Mouse (Mus musculus) erythroblast, embryonic 14.5 days (primary cell): ENCODE data around the gene Ddx39. TPM values are rescaled to one million over a fixed set of nuclear protein-coding genes. Genes with fewer than 3 reads are reported as not detected.
A peak's percentile ranks its signal among the peaks of the same experiment; 100 is the strongest.

Experiments
- H3K27me3 ChIP-seq: 2 replicates; pipeline ENCODE4 v1.6.1; 2012; ENCODE audit warnings: inconsistent platforms; ENCODE audit not compliant: control insufficient read depth
- H3K36me3 ChIP-seq: 2 replicates; pipeline ENCODE4 v1.6.1; 2012; ENCODE audit warnings: mild to moderate bottlenecking, inconsistent platforms; ENCODE audit not compliant: control insufficient read depth
- H3K4me1 ChIP-seq: 2 replicates; pipeline ENCODE4 v1.6.1; 2012; ENCODE audit warnings: inconsistent platforms; ENCODE audit not compliant: control insufficient read depth
- H3K4me3 ChIP-seq: replicated peaks from 2 replicates; pipeline ENCODE3; 2012; ENCODE audit warnings: moderate library complexity, mild to moderate bottlenecking, inconsistent platforms
- H3K9me3 ChIP-seq: 2 replicates; pipeline ENCODE4 v1.6.1; 2012; ENCODE audit warnings: low read length, inconsistent platforms, mixed read lengths; ENCODE audit not compliant: control insufficient read depth
- GATA1 ChIP-seq: IDR thresholded peaks from 2 replicates; pipeline ENCODE4 v1.6.1; 2012; ENCODE audit warnings: low read length, inconsistent platforms, mixed read lengths
- TAL1 ChIP-seq: IDR thresholded peaks from 3 replicates; pipeline ENCODE4 v1.6.1; 2012; ENCODE audit warnings: low read length, inconsistent platforms, mixed read lengths
- polyA plus RNA-seq: library from polyadenylated mRNA; stranded (reverse); fragments of >175 nt; gene quantifications from 2 replicates; pipeline ENCODE4 v1.2.3, GENCODE M21; 2012

The Ddx39 gene
- polyA plus RNA-seq, 1 experiment = 5.3 TPM

GRCm38 (mm10) chr8:83739711-83740468, 24.9 kb downstream of the Ddx39 start:
- H3K36me3 ChIP-seq = peaks cover 4% of the 10 kb centered on the region; the same call in 1 of the 2 replicates
- H3K4me1 ChIP-seq = peaks cover 40% of the 10 kb centered on the region
- H3K27me3 ChIP-seq = no peaks in the 10 kb centered on the region; the same call in 1 of the 2 replicates
- H3K9me3 ChIP-seq = peaks cover 8% of the 10 kb centered on the region
- TF ChIP-seq GATA1 (no peak), TAL1 (no peak)
- peak overlapping the region; percentile 4 for H3K4me3 ChIP-seq

- TF ChIP-seq GATA1 (no peak), TAL1 (no peak)
- peak overlapping the region; percentile 66 for H3K4me3 ChIP-seq
- peaks cover 8% of the 10 kb centered on the region for H3K9me3 ChIP-seq
- H3K4me1 ChIP-seq = peaks cover 40% of the 10 kb centered on the region
- H3K36me3 ChIP-seq = peaks cover 4% of the 10 kb centered on the region; the same call in 1 of the 2 replicates
- no peaks in the 10 kb centered on the region; the same call in 1 of the 2 replicates for H3K27me3 ChIP-seq
Measured at GRCm38 (mm10) chr8:83740586-83740975, 25.6 kb downstream of the Ddx39 start.

GRCm38 (mm10) chr8:83740976-83741741, 26.2 kb downstream of the Ddx39 start, which contains the start of gene Adgre5:
Gene Adgre5, minus strand, starts transcription at chr8:83741326.
- Histone ChIP-seq H3K27me3 (peaks cover 2% of the 10 kb centered on the region; the same call in 1 of the 2 replicates), H3K4me3 (peak within 1 kb of the TSS; percentile 66), H3K36me3 (peaks cover 4% of the 10 kb centered on the region; the same call in 1 of the 2 replicates), H3K4me1 (peaks cover 40% of the 10 kb centered on the region), H3K9me3 (peaks cover 8% of the 10 kb centered on the region)
- no peak for TF ChIP-seq TAL1
- TF ChIP-seq GATA1 = no peak

- peaks cover 40% of the 10 kb centered on the region for H3K4me1 ChIP-seq
- H3K4me3 ChIP-seq = peak overlapping the region; percentile 66
- TF ChIP-seq TAL1 (no peak), GATA1 (no peak)
- no peaks in the 10 kb centered on the region; the same call in 1 of the 2 replicates for H3K36me3 ChIP-seq
- H3K9me3 ChIP-seq = peaks cover 3% of the 10 kb centered on the region
- peaks cover 8% of the 10 kb centered on the region for H3K27me3 ChIP-seq
Measured at GRCm38 (mm10) chr8:83741849-83742655, 27.1 kb downstream of the Ddx39 start.

- Histone ChIP-seq H3K4me3 (no peak overlapping the region), H3K27me3 (peaks cover 17% of the 10 kb centered on the region), H3K9me3 (no peaks in the 10 kb centered on the region), H3K4me1 (peaks cover 47% of the 10 kb centered on the region), H3K36me3 (no peaks in the 10 kb centered on the region)
- no peak for TF ChIP-seq TAL1
- TF ChIP-seq GATA1 = no peak
Measured at GRCm38 (mm10) chr8:83742968-83743367, 28.0 kb downstream of the Ddx39 start.

- Histone ChIP-seq H3K36me3 (no peaks in the 10 kb centered on the region), H3K9me3 (no peaks in the 10 kb centered on the region), H3K4me3 (no peak overlapping the region), H3K4me1 (peaks cover 47% of the 10 kb centered on the region), H3K27me3 (peaks cover 28% of the 10 kb centered on the region)
- TF ChIP-seq GATA1 (no peak), TAL1 (no peak)
Measured at GRCm38 (mm10) chr8:83744070-83744469, 29.1 kb downstream of the Ddx39 start.

- Histone ChIP-seq H3K4me3 (peak overlapping the region; percentile 21), H3K36me3 (no peaks in the 10 kb centered on the region), H3K4me1 (peaks cover 11% of the 10 kb centered on the region), H3K9me3 (no peaks in the 10 kb centered on the region), H3K27me3 (peaks cover 31% of the 10 kb centered on the region)
- TF ChIP-seq GATA1 (no peak), TAL1 (no peak)
Measured at GRCm38 (mm10) chr8:83747661-83748346, 32.8 kb downstream of the Ddx39 start.

GRCm38 (mm10) chr8:83748708-83749107, 33.7 kb downstream of the Ddx39 start:
- Histone ChIP-seq H3K4me3 (no peak overlapping the region), H3K9me3 (no peaks in the 10 kb centered on the region), H3K27me3 (peaks cover 31% of the 10 kb centered on the region), H3K4me1 (peaks cover 8% of the 10 kb centered on the region), H3K36me3 (no peaks in the 10 kb centered on the region)
- TF ChIP-seq GATA1 = no peak
- no peak for TF ChIP-seq TAL1
